Mouse (Mus musculus) layer of hippocampus, adult 9-10 months (tissue): ENCODE results near the gene Sox5.

Experiments used
- DNase-seq: peaks from one replicate; pipeline ENCODE4 v3.0.0; 2022; ENCODE audit warnings: low spot score

The Sox5 gene

DNA sequence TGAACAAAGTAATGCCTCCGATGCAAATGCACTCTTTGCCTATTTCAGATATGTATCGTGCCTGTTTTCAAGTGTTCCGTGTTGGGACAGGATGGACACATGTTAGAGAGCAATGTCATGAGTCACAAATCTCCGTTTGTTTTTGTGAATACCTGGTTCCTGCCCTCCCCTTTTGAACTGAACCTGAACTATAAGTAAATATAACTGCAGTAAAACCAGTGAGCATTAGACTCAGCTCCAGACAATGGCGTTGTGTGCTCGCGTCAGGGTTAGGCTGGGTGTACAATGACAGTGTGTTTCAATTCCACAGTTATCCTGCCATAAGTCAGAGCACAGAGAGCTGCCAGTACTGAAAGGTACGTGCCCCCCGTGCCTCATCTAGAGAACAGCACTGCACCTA lies 739.8 kb downstream of the Sox5 start:
- no peak for DNase-seq

- DNase-seq = no peak
Measured at GRCm38 (mm10) chr6:144041188-144041587, 740.6 kb downstream of the Sox5 start.

- DNase-seq = no peak
Measured at GRCm38 (mm10) chr6:144040349-144040748, 741.4 kb downstream of the Sox5 start.

DNA sequence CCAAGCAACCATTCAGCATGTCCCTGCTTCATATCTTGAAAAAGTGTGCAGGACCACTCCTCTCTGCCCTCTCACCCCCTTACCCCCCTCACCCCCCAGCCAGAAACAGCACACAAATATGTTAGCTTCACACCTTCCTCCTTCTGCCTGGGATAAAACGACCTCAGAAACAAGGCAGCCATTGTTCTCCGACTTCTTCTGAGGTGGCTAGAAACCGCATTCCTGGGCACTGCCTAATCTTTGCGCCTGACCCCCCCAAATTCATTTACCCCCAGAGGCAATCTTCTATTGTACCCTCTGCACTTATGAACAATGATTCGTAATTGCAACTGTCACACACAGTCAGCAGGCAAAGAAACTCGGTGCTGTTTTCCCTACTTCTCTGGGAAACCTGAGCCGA lies 742.6 kb downstream of the Sox5 start:
- DNase-seq = no peak

- DNase-seq = no peak
Measured at GRCm38 (mm10) chr6:144033191-144033590, 748.6 kb downstream of the Sox5 start.

GRCm38 (mm10) chr6:144016929-144017328 lies 764.8 kb downstream of the Sox5 start:
- DNase-seq = no peak

- no peak for DNase-seq
Measured at GRCm38 (mm10) chr6:144011880-144012524, 769.8 kb downstream of the Sox5 start.

- DNase-seq = no peak
Measured at GRCm38 (mm10) chr6:144010995-144011394, 770.8 kb downstream of the Sox5 start.

- DNase-seq = no peak
Measured at GRCm38 (mm10) chr6:144010285-144010684, 771.5 kb downstream of the Sox5 start.

DNA sequence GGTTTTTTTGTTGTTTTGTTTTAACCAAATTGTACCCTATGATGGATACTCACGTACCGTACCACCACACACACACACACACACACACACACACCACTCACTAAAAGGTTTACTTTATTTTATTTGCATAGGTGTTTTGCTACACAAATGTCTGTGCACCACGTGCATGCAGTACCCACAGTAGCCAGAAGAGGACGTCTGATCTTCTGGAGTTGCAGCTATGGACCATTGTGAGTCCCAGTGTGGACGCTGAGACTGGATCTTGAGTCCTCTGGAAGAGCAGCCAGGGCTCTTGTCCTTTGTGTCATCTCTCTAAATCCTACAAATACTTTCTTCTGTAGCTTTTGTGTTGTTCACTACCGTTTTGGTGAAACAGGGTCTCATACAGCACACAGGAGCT lies 776.6 kb downstream of the Sox5 start:
- DNase-seq = no peak

DNA sequence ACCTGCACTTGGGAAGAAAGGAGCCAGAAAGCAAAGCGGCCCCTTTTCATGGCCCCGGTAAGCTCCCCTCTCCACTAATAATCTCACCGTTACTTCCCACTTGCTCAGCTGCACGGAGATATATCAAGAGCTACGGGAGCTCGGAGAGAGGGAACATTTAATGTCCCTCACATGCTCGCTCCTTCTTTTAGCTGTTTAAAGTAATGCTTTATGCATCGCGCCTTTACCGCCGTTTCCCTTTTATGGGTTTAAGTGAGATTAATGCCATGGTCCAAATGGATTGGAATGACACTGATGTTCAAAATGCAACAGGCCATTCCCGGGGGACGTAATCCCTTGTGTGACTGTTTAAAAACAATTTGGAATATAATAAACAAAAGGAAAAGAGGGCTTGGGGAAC lies 783.6 kb downstream of the Sox5 start:
- DNase-seq = no peak

- DNase-seq = no peak
Measured at GRCm38 (mm10) chr6:143997616-143998015, 784.2 kb downstream of the Sox5 start.

DNA sequence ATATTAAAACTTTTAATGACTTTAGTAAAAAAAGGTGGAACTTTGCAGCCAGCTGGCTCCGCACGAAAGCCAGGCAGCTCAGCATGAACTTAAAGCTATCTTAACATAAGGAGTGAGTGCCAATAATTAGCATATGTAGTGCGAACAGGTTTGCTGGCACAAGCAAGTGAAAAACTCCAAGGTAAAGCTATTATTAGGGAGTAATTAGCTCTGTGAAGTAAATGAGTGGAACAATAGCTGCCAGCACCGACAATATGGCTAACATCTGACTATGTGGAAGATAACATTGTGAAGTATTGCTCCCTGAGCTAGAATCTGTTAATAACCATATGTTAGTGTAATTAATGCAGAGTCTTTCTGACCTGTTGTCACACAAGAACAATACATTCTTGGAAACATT lies 786.7 kb downstream of the Sox5 start:
- DNase-seq = peak; percentile 13

- no peak for DNase-seq
Measured at GRCm38 (mm10) chr6:143987548-143987947, 794.2 kb downstream of the Sox5 start.

DNA sequence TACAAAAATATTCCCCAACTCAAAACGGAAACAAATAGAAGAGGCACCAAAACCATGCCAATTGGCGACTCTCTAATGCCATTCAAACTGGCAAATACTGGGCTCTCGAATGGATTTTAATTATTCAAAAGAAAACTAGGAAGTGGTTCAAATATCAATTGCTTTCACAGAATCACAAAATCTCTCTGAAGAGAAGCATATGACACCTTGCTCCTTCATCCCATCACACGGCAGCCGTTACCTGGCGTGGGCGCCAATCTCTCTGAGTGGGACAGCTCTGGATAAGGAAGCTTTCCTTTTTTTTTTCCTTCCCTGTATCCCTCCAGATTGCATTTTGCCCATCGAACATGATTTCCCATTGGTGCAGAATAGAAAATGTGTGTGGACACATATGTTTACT lies 801.6 kb downstream of the Sox5 start:
- DNase-seq = no peak

GRCm38 (mm10) chr6:143967724-143968400 lies 813.9 kb downstream of the Sox5 start:
- no peak for DNase-seq

- DNase-seq = no peak
Measured at GRCm38 (mm10) chr6:143960487-143960886, 821.3 kb downstream of the Sox5 start.

- no peak for DNase-seq
Measured at GRCm38 (mm10) chr6:143960081-143960480, 821.7 kb downstream of the Sox5 start.

DNA sequence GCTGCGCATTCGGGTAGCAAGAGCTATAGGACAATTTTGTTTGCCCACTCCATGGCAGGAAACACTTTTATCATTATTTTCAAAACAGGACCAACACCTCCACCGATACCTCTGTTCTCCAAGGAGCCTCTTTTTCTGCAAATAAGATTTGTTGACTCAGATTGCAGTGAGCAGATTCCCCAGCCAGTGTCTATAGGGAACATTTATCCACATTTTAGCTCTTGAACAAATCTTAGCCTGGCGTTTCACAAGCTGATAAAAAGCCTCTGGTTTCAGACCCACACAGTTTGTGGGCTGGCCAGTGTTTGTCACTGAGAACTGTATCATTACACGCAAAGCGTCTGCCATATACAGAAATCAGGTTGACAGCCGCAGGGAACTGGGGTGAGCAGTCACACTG lies 823.4 kb downstream of the Sox5 start:
- DNase-seq = no peak

- no peak for DNase-seq
Measured at GRCm38 (mm10) chr6:143957063-143957462, 824.7 kb downstream of the Sox5 start.

GRCm38 (mm10) chr6:143948553-143949308 lies 833.0 kb downstream of the Sox5 start:
- no peak for DNase-seq

GRCm38 (mm10) chr6:143948071-143948470 lies 833.7 kb downstream of the Sox5 start:
- DNase-seq = no peak

DNA sequence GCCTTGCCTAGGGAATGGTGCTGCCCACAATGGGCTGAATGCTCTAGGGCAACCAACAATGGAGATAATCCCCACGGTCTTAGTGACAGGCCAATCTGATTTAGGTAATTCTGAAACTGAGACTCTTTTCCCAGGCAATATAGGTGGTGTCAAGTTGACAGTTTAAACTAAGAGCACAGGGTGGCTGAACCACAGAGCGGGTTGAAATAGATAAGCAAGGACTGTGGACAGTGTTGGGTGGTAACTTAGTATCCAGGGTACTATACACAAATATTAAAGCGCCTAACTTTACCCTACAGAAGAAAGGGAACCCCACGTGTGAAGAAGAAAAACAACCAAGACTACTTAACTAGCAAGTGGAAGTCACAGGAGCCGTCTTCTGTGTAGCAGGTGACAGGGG lies 838.7 kb downstream of the Sox5 start:
- no peak for DNase-seq
